Mouse (Mus musculus) stomach, embryonic 16.5 days (tissue): ENCODE data around the gene Col3a1. TPM values are rescaled to one million over a fixed set of nuclear protein-coding genes. Genes with fewer than 3 reads are reported as not detected.

Source experiments
- ATAC-seq: fragments of 200-750 bp; cut with Nextera tagmentation; 2 replicates; pipeline ENCODE4 v1.8.0; 2017; ENCODE audit warnings: moderate number of reproducible peaks, moderate TSS enrichment; ENCODE audit not compliant: insufficient read depth, low FRiP score
- H3K27ac ChIP-seq: fragments of 300-500 bp; sonication (generic); 2 replicates; pipeline ENCODE4 v1.5.1; 2014; ENCODE audit warnings: low read length
- H3K27me3 ChIP-seq: fragments of 300-500 bp; sonication (generic); 2 replicates; pipeline ENCODE4 v1.6.1; 2014; ENCODE audit warnings: low read length, control low read depth, mixed read lengths; ENCODE audit not compliant: control insufficient read depth, insufficient read depth
- H3K36me3 ChIP-seq: fragments of 300-500 bp; sonication (generic); 2 replicates; pipeline ENCODE4 v1.6.1; 2014; ENCODE audit warnings: low read length; ENCODE audit not compliant: control insufficient read depth, insufficient read depth
- H3K4me1 ChIP-seq: fragments of 300-500 bp; sonication (generic); 2 replicates; pipeline ENCODE4 v1.6.1; 2014; ENCODE audit warnings: low read length, control low read depth, mixed read lengths; ENCODE audit not compliant: control insufficient read depth, insufficient read depth
- H3K4me2 ChIP-seq: fragments of 300-500 bp; sonication (generic); 2 replicates; pipeline ENCODE4 v1.6.1; 2014; ENCODE audit warnings: low read depth, low read length, mixed read lengths
- H3K4me3 ChIP-seq: fragments of 300-500 bp; sonication (generic); replicated peaks from 2 replicates; pipeline ENCODE4 v1.5.1; 2014; ENCODE audit warnings: mild to moderate bottlenecking, low read length
- H3K9ac ChIP-seq: fragments of 300-500 bp; sonication (generic); 2 replicates; pipeline ENCODE4 v1.6.1; 2014; ENCODE audit warnings: low read length
- H3K9me3 ChIP-seq: fragments of 300-500 bp; sonication (generic); replicated peaks from 2 replicates; pipeline ENCODE4 v1.6.1; 2016; ENCODE audit warnings: low read length, control low read depth; ENCODE audit not compliant: control insufficient read depth
- WGBS: fragments of 180-500 bp; shearing (Covaris S2); extraction: QIAGEN DNeasy Blood & Tissue Kit; methylation state at CpG from one replicate; pipeline ENCODE4 v1.1.7; 2014; 5-methylcytosine and 5-hydroxymethylcytosine counted together
- polyA plus RNA-seq: library from polyadenylated mRNA; unstranded; fragments of >200 nt; fragmentation: Nextera tagmentation; extraction: Ambion mirVana; gene quantifications from 2 replicates; pipeline ENCODE4 v1.2.1, GENCODE M21; 2015

The Col3a1 gene
- polyA plus RNA-seq, 1 experiment from 2014 or later: 2,936 TPM

DNA sequence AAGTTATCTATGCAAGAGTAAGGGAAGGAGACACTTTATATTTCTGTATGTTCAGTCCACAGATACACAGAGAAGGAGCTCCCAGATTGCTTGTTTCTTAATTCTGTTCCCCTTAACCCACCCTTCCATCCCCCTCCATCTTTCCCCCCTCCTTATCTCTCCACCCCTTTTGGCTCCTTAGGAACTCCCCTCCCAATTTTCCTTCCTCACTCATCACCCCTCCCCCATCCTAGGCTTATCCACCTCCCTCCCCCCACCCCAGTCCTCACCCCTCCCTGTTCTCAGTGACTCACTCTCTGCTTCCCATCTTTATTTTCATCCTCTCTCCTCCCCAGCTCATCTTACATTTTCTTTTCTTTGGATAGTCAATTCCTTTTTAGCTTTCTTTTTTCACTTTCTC lies 1.5 kb downstream of the Col3a1 start:
- Histone ChIP-seq H3K4me2 (peak overlapping the region; percentile 24; the same call in 1 of the 2 replicates), H3K27me3 (no peaks in the 10 kb centered on the region), H3K4me3 (peak overlapping the region; percentile 50), H3K36me3 (no peaks in the 10 kb centered on the region), H3K4me1 (no peaks in the 10 kb centered on the region), H3K27ac (peak overlapping the region; percentile 52; the same call in 1 of the 2 replicates), H3K9ac (no peak overlapping the region), H3K9me3 (no peaks in the 10 kb centered on the region)
- ATAC-seq: peak; percentile 68

- Histone ChIP-seq H3K27me3 (no peaks in the 10 kb centered on the region), H3K4me3 (peak overlapping the region; percentile 50), H3K9me3 (no peaks in the 10 kb centered on the region), H3K36me3 (no peaks in the 10 kb centered on the region), H3K4me1 (no peaks in the 10 kb centered on the region), H3K27ac (peak overlapping the region; percentile 69; the same call in 1 of the 2 replicates), H3K4me2 (peak overlapping the region; percentile 52), H3K9ac (peak overlapping the region; percentile 65; the same call in 1 of the 2 replicates)
- peak; percentile 39; the same call in 1 of the 2 replicates for ATAC-seq
- WGBS: 1% methylated on average over 7 of the region's 11 CpGs
Measured at GRCm38 (mm10) chr1:45313696-45314295, 2.5 kb downstream of the Col3a1 start.

DNA sequence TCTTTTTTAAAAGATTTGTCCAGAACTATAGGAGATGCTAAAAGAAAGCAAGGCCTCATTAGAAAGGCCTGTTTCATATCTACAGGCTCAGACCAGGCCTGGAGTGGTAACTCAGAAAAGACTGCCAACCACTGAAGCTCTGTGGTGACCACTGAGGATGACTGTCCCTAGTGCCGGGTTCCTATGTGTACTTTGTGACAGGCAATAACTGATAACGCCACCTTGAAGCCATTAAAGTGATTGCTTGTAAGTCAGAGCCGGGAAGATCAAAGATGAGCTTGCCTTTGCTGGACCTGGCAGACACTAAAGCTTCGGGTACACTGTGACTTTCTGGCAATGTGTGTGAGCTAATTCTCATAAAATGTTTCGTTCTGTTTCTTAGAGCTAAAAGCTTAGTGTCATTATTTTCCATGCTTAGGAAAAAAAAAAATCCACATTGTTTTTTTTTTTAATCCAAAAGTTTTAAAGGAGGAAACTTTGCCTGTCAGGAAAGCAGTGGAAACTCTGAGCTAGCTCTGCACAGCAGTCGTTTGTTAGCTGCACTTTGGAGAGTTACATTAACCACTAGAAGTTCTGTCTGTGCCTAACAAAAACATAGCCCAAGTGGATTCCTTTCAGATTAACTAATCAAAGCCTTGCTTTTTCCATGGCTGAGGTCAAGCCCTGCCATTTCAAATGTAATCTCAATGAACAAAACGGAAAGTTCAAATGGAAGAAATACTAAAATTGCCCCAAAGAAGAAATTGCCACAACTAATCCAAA lies 4.6 kb downstream of the Col3a1 start:
- Histone ChIP-seq H3K4me1 (no peaks in the 10 kb centered on the region), H3K36me3 (no peaks in the 10 kb centered on the region), H3K4me3 (peak overlapping the region; percentile 33), H3K27ac (peak overlapping the region; percentile 59), H3K9ac (peak overlapping the region; percentile 61), H3K9me3 (no peaks in the 10 kb centered on the region), H3K27me3 (no peaks in the 10 kb centered on the region), H3K4me2 (peak overlapping the region; percentile 48)
- WGBS: 11% methylated on average over 7 of the region's 7 CpGs
- ATAC-seq: no peak

GRCm38 (mm10) chr1:45318241-45318640 lies 6.9 kb downstream of the Col3a1 start:
- Histone ChIP-seq H3K4me3 (no peak overlapping the region), H3K36me3 (no peaks in the 10 kb centered on the region), H3K4me1 (no peaks in the 10 kb centered on the region), H3K27ac (no peak overlapping the region), H3K9me3 (no peaks in the 10 kb centered on the region), H3K4me2 (no peak overlapping the region), H3K9ac (no peak overlapping the region), H3K27me3 (no peaks in the 10 kb centered on the region)
- WGBS: 65% methylated on average over 1 of the region's 1 CpGs
- ATAC-seq: no peak

GRCm38 (mm10) chr1:45320861-45321260 lies 9.5 kb downstream of the Col3a1 start:
- Histone ChIP-seq H3K4me1 (no peaks in the 10 kb centered on the region), H3K27ac (no peak overlapping the region), H3K4me3 (no peak overlapping the region), H3K36me3 (0 out of 2 replicates have a peak, but pooled peaks cover 3% of the 10 kb centered on the region), H3K4me2 (no peak overlapping the region), H3K27me3 (no peaks in the 10 kb centered on the region), H3K9ac (no peak overlapping the region), H3K9me3 (no peaks in the 10 kb centered on the region)
- no peak for ATAC-seq

GRCm38 (mm10) chr1:45329149-45329548 lies 17.8 kb downstream of the Col3a1 start:
- 83% methylated on average over 1 of the region's 1 CpGs for WGBS
- H3K9ac ChIP-seq: no peak overlapping the region
- no peaks in the 10 kb centered on the region for H3K27me3 ChIP-seq
- H3K4me1 ChIP-seq: no peaks in the 10 kb centered on the region
- H3K4me3 ChIP-seq: no peak overlapping the region
- no peaks in the 10 kb centered on the region for H3K9me3 ChIP-seq
- ATAC-seq: no peak
- H3K4me2 ChIP-seq: no peak overlapping the region
- no peak overlapping the region; the same call in 1 of the 2 replicates for H3K27ac ChIP-seq
- peaks cover 14% of the 10 kb centered on the region for H3K36me3 ChIP-seq

DNA sequence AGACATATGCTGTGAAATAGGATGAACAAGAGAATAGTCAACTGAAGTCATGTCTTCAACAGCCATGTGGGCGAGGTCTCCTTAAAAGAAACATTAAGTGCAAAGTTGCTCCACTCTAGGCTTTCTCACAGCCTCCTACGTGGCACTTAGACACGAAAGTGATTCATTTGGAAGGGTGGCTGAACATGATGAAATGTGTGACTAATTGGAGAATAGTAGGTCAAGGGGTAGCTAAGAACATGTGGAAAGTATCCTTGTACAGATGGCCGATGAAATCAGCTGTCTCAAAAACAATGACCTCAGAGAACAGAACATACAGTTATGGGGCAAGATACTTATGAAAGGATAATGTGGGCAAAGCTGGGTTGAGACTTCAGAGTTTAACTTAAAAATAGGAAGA lies 44.6 kb downstream of the Col3a1 start:
- WGBS: 63% methylated on average over 4 of the region's 4 CpGs
- peak; percentile 40; the same call in 1 of the 2 replicates for ATAC-seq
- Histone ChIP-seq H3K9ac (no peak overlapping the region), H3K4me2 (no peak overlapping the region), H3K4me1 (no peaks in the 10 kb centered on the region), H3K9me3 (no peaks in the 10 kb centered on the region), H3K4me3 (no peak overlapping the region), H3K36me3 (no peaks in the 10 kb centered on the region), H3K27ac (peak overlapping the region; percentile 49; the same call in 1 of the 2 replicates), H3K27me3 (no peaks in the 10 kb centered on the region)

- H3K9me3 ChIP-seq: no peaks in the 10 kb centered on the region
- no peak for ATAC-seq
- H3K27me3 ChIP-seq: no peaks in the 10 kb centered on the region
- no peak overlapping the region for H3K4me3 ChIP-seq
- no peaks in the 10 kb centered on the region for H3K36me3 ChIP-seq
- WGBS: 66% methylated on average over 1 of the region's 1 CpGs
- H3K4me1 ChIP-seq: no peaks in the 10 kb centered on the region
- H3K9ac ChIP-seq: no peak overlapping the region
- H3K27ac ChIP-seq: no peak overlapping the region
- no peak overlapping the region for H3K4me2 ChIP-seq
Measured at GRCm38 (mm10) chr1:45358020-45358419, 46.7 kb downstream of the Col3a1 start.

- Histone ChIP-seq H3K4me1 (no peaks in the 10 kb centered on the region), H3K27me3 (no peaks in the 10 kb centered on the region), H3K4me3 (no peak overlapping the region), H3K9me3 (no peaks in the 10 kb centered on the region), H3K4me2 (no peak overlapping the region), H3K9ac (no peak overlapping the region), H3K36me3 (no peaks in the 10 kb centered on the region), H3K27ac (no peak overlapping the region)
- 73% methylated on average over 2 of the region's 2 CpGs for WGBS
- no peak for ATAC-seq
Measured at GRCm38 (mm10) chr1:45359147-45359546, 47.8 kb downstream of the Col3a1 start.
